Mouse (Mus musculus): ENCODE measurements around the gene Cldn14. TPM values are rescaled to one million over a fixed set of nuclear protein-coding genes. Genes with fewer than 3 reads are reported as not detected.
A peak's percentile ranks its signal among the peaks of the same experiment; 100 is the strongest.
"Not testable (repeated sequence)": the region's sequence is repeated elsewhere in the genome, so short reads cannot be mapped to it uniquely, and the experiment has no call there.

Cldn14 gene
- total RNA-seq, 1 experiment from 2014 or later = 2.4 TPM

DNA sequence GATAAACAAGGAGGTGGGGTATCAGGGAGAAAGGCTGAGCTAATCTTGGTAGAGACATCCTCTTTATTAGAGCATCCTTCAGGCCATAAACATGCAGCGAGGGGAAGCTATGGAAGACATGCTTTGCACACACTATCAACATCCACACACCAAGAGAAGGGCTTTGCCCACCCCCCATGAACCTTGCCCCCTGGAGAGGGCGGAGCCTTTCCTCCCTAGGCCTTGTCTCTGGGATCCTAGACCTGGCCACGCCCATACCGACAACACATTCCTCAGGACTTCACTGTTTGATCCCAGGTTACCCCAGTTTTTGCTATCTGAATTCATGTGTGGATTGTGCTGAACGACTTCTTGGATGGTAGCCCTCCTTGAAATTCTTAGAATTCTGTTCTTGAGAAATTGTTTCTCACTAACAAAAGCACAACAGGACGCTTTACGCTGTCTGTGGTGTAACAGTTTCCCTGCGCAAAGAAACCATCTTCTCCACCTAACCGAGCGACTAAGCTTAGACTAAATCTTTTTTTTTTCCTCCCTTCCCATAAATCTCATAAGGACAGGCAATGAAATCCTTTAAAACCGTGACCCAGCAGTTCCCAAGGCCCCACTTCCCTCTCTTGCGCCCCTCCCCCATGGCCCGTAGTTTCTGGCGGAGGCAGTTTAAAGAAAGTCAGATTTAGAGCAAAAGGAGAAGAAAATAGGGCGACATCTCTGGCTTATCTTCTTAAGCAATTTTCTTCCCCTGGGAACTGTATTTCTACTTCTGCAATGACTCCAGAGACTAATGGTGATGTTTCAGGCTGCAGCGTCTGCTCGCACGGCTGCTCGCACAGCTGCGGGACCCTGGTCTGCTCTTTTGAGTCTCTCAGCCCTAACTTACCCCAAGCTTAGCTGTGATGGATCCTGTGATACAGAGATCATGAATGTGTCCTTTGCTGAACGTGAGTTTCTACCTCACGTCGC, 1.7 kb downstream of the Cldn14 start:
- peak; percentile 24 for DNase-seq

DNA sequence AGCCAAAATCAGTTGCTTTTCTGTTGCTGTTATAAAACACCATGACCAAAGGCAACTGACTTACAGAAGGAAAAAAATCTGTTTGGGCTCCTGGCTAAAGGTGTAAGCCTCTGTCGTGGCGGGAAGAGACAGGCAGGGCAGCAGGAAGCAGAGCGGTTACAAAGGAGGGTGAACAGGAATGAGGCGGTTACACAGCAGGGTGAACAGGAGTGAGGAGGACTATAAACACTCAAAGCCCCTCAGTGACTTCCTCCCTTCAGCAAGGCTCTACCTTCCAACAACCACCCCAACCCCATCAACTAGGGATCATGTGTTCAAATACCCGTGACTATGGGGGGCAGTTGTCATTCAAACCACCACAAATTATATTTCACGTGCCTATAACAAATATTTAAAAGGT, 5.2 kb downstream of the Cldn14 start:
- no peak for DNase-seq

DNA sequence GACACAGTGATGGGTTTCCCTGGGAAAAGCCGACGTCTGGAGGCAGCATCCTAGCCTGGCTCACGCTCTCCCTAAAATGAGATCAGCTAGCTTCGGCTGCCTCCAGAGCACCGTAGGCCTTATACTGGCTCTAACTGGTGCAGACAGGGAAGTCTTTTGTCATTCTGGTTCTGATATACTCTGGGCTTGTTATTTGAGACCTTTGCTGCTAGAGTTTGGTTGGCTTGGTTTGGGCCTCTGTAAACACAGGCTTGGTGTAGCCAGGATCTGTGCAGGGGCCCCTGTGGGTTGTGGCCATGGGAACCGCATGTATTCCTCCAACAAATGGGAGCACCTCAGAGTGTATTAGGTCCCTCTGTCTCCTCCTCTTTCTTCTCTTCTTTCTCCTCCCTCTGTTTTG, 7.3 kb downstream of the Cldn14 start:
- peak; percentile 15 for DNase-seq

DNA sequence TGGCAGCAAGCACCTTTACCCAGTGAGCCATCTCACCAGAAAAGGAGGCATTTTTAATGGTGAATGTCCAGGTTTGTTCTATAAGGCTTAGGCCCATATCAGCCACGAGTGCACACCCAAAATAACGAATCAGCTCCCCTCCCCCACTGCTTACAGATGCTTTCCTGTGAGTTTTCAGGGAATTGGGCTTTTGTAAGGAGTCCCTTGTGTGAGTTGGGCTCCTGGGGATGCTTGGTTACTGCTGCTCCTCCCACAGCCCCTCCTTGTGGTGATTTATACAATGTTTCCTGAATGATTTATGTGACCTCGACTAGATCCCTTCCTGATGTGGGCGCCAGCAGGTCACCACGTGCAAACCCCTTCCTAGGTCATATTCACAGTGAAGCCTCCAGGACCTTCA, 9.7 kb downstream of the Cldn14 start:
- no peak for DNase-seq

DNA sequence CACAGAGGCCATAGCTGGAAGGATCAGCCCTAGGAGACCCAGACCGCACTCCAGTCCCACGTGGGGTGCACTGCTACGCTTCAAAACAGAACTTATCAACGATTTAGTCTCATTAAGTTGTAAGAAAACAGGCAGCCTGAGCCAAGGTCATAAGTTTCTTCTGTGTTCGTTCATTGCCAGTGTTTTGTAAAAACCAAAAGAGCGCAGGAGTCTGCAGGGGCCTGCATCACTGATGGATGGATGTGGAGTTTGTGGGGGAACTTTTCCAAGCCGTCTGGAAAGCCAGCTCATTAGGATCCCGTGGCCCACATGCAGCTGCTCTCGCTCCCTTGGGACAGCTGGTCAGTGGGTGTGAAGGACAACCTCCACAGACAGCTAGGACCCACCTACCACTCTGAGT, 25.1 kb downstream of the Cldn14 start:
- DNase-seq = no peak

DNA sequence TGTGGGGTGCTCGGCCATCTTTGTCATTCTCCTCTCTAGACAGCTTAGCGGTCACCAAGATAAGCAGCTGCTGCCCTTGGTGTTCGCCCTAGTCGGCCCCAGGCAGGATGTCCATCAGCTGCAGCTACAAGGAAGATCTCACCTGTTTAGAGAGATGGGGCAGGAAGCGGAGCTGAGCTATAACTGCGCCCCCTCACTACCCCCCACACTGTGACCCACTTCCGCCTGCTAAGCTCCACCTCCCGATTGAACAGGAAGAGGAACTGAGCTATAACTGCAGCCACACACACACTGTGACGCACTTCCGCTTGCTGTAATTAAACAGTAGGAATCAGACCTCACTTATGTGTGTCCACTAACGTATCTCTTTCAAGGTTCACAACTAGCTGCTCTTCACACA, 26.3 kb downstream of the Cldn14 start:
- DNase-seq = no peak

DNA sequence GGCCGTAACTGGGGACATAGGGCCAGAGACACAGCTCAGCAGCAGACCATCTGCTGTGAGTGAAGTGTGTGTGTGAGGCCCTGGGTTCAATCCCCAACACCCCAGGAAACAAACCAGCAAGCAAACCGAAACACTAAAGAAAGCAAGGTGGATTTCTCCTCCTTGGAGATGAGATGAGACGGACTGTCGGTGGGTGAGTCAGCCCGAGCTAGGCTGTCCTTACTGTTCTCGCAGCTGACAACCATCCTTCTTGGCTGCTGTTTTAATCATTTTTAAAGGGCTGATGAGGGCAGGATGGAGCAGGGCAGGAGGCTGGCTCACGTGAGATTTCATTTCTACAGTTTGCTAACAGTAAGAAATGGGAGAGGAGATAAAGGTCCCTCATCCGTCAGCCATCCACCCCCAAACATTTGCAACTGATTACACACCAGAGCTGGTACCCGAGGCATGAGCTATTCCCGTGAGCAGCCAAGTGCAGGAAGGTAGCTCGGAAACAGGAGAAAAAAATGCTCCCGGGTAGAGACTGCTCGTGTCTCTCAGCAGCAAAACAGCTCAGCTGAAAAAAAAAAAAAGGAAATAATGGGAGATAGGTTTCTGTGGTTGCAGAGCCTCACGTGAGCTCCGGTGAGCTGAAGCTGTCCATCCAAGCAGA, 27.3 kb downstream of the Cldn14 start:
- DNase-seq = no peak

DNA sequence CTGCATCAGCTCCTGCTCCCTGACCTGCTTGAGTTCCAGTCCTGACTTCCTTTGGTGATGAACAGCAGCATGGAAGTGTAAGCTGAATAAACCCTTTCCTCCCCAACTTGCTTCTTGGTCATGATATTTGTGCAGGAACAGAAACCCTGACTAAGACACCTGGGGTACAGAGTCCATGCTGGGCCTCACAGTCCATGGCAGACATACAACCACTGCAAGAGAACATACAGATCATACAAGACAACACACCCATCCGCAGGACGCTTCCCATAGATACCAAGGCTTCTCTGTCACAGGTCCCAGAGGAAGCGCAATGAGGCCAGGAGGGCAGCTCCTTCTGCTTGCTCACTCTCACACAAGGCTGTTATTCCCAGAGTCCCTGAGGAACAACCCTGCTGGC, 28.3 kb downstream of the Cldn14 start:
- not testable (repeated sequence) for DNase-seq

DNA sequence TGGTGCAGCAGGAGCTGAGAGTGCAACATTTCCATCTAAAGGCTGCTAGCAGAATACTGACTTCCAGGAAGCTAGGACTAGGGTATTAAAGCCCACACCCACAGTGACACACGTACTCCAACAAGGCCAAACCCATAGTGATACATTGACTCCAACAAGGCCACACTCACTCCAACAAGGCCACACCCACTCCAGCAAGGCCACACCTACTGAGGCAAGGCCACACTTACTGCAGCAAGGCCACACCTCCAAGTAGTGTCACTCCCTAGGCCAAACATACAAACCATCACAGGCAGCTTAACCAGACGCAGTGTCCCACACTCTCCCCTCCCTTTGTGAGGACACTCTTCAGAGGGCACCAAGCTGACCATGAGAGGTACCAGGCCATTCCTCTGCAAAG, 29.3 kb downstream of the Cldn14 start:
- DNase-seq = peak; percentile 40

DNA sequence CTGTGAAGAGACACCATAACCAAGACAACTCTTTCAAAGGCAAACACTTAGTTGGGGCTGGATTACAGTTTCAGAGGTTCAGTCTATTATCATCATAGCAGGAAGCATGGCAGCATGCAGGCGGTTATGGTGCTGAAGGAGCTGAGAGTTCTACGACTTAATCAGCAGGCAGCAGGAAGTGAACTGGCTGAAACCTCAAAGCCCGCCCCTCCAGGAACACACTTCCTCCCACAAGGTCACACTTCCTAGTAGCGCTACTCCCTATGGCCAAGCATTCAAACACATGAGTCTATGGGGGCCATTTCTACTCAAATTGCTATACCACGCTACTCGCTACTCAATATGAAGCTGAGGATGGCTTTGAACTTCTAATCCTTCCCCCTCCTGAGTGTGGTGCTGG, 31.1 kb downstream of the Cldn14 start:
- no peak for DNase-seq

DNA sequence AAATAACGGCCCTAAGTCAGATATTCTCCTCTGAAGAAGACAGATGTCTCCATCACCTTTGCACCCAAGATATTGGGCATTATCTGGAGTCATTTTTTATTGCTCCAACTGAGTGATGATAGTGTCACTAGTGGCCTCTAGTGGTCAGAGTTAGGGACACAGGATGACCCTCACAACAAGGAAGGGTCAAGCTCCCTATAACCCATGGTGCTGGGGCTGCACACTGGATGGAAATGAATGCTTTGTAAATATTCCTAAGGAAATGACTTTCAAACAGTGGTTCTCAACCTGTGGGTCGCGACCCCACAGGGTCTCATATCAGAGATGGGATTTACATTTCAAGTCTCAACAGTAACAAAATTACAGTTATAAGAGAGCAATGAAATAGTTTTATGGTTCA, 31.7 kb downstream of the Cldn14 start:
- DNase-seq = peak; percentile 31

DNA sequence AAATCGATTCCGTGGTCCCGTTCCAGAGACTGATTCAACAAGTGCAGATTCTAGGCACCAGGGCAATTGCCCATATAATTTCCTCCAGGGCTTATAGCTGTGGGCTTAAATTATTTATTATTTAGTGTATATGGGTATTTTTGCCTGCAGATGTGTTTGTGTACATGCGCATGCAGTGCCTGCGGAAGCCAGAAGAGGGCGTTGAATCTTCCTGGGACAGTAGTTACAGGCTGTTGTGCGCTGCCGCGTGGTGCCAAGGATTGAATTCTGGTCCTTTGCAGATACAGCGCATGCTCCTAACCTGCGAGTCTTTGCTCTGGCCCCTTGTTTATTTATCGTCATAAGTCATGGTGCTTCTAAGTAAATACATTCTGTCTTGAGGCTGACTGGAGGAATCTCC, 33.2 kb downstream of the Cldn14 start:
- DNase-seq = no peak

DNA sequence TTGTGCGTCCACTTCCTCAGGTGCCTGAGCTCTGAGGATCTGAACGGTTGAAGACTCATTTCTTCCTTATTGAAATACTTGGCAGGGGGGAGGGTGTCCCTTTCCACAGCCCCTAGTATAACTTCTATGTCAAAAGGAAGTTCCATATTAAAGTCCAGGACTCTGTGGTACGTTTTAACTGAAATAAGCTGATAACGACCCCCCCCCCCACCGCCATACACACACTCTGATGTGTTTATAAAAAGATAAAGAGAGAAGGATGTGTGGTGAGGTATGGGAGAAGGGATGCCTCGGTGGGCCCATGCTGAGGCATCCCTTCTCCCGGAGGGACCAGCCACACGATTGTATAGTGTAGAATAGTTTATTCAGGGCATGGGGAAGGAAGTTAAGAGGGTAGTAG, 34.4 kb downstream of the Cldn14 start:
- no peak for DNase-seq

DNA sequence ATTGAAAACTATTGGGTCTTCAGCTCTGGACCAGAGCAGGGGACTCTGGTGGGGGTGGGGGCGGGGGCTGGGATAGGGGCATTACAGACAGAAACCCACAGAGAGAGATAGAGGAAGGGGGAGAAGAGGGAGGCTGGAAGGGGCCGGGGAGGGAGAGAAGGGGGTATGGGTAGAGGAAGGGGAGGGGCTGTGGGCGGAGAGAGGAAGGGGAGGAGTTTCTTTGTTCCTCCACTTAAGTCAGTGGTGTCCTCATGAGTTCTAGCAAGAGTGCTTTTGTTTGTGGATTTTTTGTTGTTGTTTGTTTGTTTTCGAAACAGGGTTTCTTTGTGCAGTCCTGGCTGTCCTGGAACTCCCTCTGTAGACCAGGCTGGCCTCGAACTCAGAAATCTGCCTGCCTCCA, 35.1 kb downstream of the Cldn14 start:
- DNase-seq = peak; percentile 49

DNA sequence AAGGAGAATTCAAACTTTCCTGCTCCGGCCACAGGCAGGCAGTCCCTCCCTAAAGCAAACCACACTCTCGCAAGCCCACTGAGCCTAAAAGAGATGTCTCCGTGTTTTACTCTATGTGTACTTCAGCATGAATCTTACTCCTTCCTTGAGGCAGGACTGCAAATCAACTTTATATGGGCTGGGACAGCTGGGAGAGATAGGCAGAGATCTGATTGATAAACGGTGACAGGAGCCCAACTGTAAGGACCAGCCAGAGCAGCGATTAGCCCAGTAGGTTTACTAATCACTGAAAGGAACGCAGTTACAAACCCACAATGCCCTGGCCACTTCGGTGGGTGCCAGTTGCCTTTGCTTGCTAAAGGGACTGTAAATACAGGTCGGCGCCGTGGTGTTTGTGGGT, 35.5 kb downstream of the Cldn14 start:
- DNase-seq = peak; percentile 18

DNA sequence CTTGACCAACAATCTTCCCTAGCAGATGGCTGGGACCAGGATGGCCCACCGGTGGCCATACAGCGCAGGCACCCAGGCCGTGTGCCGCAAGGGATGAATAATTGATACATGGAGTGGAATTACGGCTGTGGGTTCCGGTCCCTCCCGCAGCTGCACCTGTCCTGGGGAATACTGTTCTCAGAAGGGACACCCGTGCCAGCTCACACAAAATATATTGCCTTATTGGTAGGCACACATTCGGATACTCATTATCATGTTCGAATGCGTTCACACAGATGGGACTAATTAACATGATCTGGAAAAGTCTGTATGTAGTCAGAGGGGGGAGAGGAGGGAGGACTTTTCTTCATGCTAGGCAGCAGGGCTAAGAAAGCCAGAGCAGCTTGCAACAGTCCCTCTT, 37.6 kb downstream of the Cldn14 start:
- DNase-seq = no peak

DNA sequence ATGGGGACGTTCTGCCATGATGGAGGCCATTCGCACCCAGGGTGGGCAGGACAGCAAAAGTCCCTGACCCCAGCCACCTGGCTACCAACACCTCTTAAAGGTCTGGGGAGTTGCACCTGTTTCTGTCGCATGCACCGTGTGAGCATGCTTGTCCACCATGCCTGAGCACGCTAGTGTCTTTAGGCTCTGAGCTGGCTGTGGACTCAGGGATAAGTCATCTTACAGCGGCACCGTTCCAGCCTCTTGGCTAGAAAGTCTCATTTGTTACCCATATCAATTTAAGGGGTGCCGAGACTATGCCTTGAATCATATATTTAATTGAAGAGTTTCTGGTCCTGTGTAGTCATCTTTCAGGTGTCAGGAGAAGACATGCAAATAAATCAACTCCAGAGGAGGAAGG, 40.7 kb downstream of the Cldn14 start:
- DNase-seq = no peak

DNA sequence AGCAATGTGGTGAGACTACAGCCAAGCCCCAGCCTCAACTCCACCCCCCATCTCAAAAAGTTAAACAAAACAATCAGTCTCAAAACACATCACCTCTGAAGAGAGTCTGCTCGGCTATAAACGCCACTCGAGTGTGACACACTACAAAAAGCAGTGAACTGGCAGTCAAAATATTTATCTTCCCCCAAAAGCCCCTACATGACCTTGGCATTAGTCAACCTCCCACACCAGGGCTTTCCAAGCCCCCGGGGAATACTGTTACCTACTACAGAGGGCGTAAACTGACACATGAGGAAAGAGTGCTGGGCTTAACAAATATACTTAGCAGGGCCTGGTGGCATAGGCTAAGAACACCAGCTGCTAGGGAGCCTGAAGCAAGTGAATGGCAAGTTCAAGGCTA, 46.4 kb downstream of the Cldn14 start:
- peak; percentile 18 for DNase-seq

DNA sequence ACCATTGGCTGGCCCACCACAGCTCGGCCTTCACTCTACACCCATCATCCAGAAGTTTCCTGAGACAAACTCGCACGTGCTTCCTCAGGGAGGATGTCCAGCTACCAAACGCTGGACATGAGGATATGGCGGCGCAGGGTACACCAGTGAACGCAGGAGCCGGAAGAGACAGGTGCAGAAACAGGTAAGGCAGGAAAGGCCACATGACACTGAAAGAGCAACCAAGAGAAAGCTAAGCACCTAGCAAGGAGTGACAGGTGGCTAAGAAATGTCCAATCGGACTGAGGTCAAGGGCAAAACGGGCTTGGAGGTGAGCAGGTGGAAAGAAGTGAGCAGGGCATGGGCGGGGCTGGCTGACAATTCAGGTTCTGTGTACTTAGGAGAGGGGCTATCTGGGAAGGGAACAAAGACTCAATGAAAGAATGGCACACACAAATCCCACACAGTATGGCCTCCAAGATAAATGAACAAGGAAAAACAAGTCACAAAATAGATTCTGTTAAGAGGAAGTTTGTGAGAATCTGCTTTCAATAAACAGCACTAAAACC, 47.5 kb downstream of the Cldn14 start:
- no peak for DNase-seq

DNA sequence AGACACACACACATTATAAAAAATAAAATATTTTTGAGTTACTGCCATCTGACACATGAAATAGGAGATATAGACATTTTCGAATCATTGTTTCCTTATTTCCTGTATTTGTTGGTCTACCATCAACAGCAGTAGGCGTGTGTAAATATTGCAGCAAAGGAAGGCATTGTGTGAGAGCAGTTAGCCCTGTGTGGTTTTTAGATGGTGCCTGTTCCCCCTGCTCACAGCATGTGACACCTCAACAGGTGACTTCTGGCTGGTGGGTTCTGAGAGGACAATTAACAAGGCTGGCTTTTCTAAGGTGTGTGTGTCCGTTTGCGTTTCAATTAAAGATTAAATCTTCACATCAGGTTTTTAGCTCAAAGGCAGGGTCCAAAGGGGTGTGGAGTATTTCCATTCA, 48.1 kb downstream of the Cldn14 start:
- no peak for DNase-seq

DNA sequence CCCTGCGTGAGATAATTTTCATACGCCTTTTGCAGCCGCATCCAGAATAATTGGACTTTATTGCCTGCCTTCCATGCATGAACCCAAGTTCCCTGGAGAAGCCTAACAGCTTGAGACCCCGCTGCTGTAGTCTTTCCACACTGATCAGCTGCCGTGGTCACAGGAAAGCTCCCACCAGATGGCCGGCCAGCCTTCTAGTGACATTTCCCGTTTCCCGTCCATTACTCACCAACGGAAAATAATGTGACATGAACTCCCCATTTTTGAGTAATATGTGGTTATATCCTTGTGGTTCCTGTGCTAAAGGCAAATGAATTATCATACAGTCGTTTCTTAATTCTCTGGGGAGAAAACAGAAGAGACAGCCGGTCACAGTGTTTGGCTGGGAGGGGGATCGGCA, 51.2 kb downstream of the Cldn14 start:
- peak; percentile 17 for DNase-seq

DNA sequence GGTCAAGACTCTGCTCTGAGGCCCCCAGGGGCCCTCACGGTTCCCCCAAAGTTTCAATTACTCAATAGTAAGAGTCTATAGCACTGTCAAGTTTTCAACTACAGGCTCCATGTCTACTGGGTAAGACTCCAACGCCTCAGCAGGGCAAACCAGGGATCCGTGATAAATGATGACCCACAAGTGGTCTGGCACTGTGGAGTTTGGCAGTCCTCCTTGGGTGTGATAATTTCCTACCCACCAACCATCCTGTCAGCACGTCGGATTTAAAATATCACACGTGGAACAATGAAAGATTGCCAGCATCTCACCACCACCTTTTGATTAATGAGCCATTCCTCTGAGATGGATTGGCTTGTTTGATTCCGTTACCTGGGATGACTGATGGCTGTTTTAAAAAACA, 51.7 kb downstream of the Cldn14 start:
- DNase-seq = no peak

DNA sequence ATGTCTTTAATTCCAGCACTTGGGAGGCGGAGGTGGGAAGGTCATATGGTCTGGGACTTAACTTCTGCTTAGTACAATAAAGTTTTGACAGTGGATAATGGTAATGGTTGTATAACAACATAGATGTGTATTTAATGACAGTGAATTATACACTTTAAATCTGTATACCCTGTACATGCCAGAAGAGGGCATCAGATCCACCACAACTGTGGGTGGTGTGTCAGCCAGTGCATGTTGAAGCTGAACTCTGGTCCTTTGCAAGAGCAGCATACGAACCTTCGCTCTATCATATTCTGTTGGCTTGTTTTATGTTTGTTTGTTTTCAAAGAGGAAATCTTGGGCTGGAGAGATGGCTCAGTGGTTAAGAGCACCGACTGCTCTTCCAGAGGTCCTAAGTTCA, 61.2 kb downstream of the Cldn14 start:
- no peak for DNase-seq

DNA sequence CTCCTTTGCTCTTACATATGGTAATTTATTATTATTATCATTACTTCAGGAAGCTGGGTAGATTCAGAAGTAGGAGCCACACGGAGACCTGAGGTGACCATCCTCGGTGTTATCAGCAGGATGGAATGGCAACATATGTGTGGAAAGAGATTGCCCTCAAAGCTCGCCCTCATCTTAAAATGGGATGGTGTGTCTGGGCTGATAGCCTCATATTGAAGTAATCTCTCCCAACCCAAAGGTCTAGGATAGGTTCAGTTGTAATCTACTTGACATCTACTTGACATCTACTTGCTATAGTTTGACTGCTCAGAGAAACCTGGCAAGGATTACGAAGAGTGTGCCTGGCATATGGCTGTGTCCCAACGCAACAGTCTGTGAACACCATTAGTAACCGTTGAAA, 64.3 kb downstream of the Cldn14 start:
- no peak for DNase-seq

Data from adrenal gland, postnatal 14 days (tissue).